In the genomic region with DNA sequence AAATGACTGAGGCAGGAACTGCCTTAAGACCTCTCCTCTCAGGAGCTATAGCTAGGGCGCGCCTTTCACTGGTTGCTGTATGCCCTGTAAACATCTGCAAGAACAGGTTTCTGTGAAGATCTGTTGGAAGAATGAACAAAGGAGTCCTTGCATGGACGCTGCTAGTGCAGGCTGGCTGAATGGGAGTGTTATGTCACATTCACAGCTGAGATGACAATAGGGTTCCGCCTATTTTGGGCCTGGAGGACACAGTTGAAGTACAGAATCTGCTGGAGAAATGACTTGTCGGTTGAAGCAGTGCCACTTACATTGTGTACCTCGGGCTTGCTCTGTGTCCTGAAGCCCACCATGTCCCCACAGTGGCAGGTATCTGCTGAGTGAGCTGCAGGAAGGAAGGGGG, we compare ENCODE assay signal across 22 mouse cellular contexts.
"Had no signal": no experiment of that assay in that cellular context is flagged by ENCODE, and none has a peak within 500 bp of the region (broad histone marks: within the 10 kb centered on the region; RNA-seq: fewer than 3 reads in every experiment).

No protein-coding gene starts in this region.

- H3K4me3 ChIP-seq: limb, embryonic 12.5 days; limb, embryonic 15.5 days; midbrain, embryonic 12.5 days; midbrain, embryonic 15.5 days; neural tube, embryonic 12.5 days; neural tube, embryonic 15.5 days had no signal

- ATAC-seq: liver, postnatal 0 days; lung, postnatal 0 days; midbrain, embryonic 15.5 days had no signal

- H3K27me3 ChIP-seq: limb, embryonic 12.5 days; limb, embryonic 15.5 days; midbrain, embryonic 12.5 days; midbrain, embryonic 15.5 days; neural tube, embryonic 12.5 days; neural tube, embryonic 15.5 days had no signal

- DNase-seq: kidney, adult 8-10 months; kidney, postnatal 14 days; kidney, postnatal 4 days; layer of hippocampus, adult 9-11 months; layer of hippocampus, postnatal 36 days; left cerebral cortex, postnatal 4 days; liver, postnatal 0 days; lung, embryonic 14.5 days; right cerebral cortex, adult 18-20 months; right cerebral cortex, postnatal 14 days; right cerebral cortex, postnatal 4 days; thymus, postnatal 25 days had no signal

- H3K4me1 ChIP-seq: midbrain, embryonic 12.5 days had no signal

- H3K9ac ChIP-seq: limb, embryonic 12.5 days; limb, embryonic 15.5 days; liver, embryonic 14.5 days; liver, postnatal 0 days; lung, embryonic 14.5 days; midbrain, embryonic 12.5 days; midbrain, embryonic 15.5 days; neural tube, embryonic 12.5 days; neural tube, embryonic 15.5 days had no signal

- H3K9me3 ChIP-seq: limb, embryonic 12.5 days; limb, embryonic 15.5 days; midbrain, embryonic 12.5 days; midbrain, embryonic 15.5 days; neural tube, embryonic 12.5 days; neural tube, embryonic 15.5 days had no signal

- H3K27ac ChIP-seq: limb, embryonic 12.5 days; limb, embryonic 15.5 days; liver, embryonic 14.5 days; macrophage; midbrain, embryonic 12.5 days; midbrain, embryonic 15.5 days; neural tube, embryonic 12.5 days; neural tube, embryonic 15.5 days; stomach, postnatal 0 days had no signal
